Mouse (Mus musculus) forebrain, embryonic 16.5 days (tissue): ENCODE measurements around the gene Slc8a2. TPM values are rescaled to one million over a fixed set of nuclear protein-coding genes. Genes with fewer than 3 reads are reported as not detected.

Experiments used
- polyA plus RNA-seq: library from polyadenylated mRNA; unstranded; fragments of >200 nt; fragmentation: Nextera tagmentation; extraction: Ambion mirVana; gene quantifications from 2 replicates; pipeline ENCODE4 v1.2.1, GENCODE M21; 2015

Gene Slc8a2
- polyA plus RNA-seq, 1 experiment from 2014 or later, result 1.1 TPM

Other genes with a start within 250 kb of the Slc8a2 start
- 0.07 TPM in 1 of 2 replicates, not detected in the other for gene Crx, start 249.9 kb upstream of the Slc8a2 start, polyA plus RNA-seq
- not detected in 2 replicates for gene Crxos, start 247.2 kb upstream of the Slc8a2 start, polyA plus RNA-seq
- 1,473 and 1,544 TPM in 2 replicates for gene Selenow, start 207.4 kb upstream of the Slc8a2 start, polyA plus RNA-seq
- gene Nop53, start 183.8 kb upstream of the Slc8a2 start, polyA plus RNA-seq, result 139 and 141 TPM in 2 replicates
- 5.4 and 5.6 TPM in 2 replicates for gene Ehd2, start 162.3 kb upstream of the Slc8a2 start, polyA plus RNA-seq
- gene Bicra, start 81.9 kb upstream of the Slc8a2 start, polyA plus RNA-seq, result 9.0 and 11.2 TPM in 2 replicates
- 0.14 TPM in 1 of 2 replicates, not detected in the other for gene Zfp541, start 68.0 kb upstream of the Slc8a2 start, polyA plus RNA-seq
- 197 and 220 TPM in 2 replicates for gene Napa, start 31.4 kb upstream of the Slc8a2 start, polyA plus RNA-seq
- 40.9 and 53.2 TPM in 2 replicates for gene Kptn, start 9.9 kb upstream of the Slc8a2 start, polyA plus RNA-seq
- gene Meis3, start 45.3 kb downstream of the Slc8a2 start, polyA plus RNA-seq, result 99.6 and 118 TPM in 2 replicates
- 13.9 and 15.5 TPM in 2 replicates for gene Dhx34, start 92.2 kb downstream of the Slc8a2 start, polyA plus RNA-seq
- 0.16 TPM in 1 of 2 replicates, not detected in the other for gene C5ar2, start 114.3 kb downstream of the Slc8a2 start, polyA plus RNA-seq
- gene C5ar1, start 129.7 kb downstream of the Slc8a2 start, polyA plus RNA-seq, result 1.2 and 2.0 TPM in 2 replicates
- gene Inafm1, start 143.8 kb downstream of the Slc8a2 start, polyA plus RNA-seq, result 23.3 and 27.2 TPM in 2 replicates
- gene Ccdc9, start 157.0 kb downstream of the Slc8a2 start, polyA plus RNA-seq, result 25.0 and 29.4 TPM in 2 replicates
- gene Bbc3, start 178.6 kb downstream of the Slc8a2 start, polyA plus RNA-seq, result 17.6 and 18.9 TPM in 2 replicates